Mouse (Mus musculus) hindbrain, embryonic 16.5 days (tissue): ENCODE measurements around the gene Hif1an. TPM values are rescaled to one million over a fixed set of nuclear protein-coding genes. Genes with fewer than 3 reads are reported as not detected.

Source experiments
- ATAC-seq: fragments of 200-750 bp; cut with Nextera tagmentation; 2 replicates; pipeline ENCODE4 v1.8.0; 2017; ENCODE audit warnings: moderate TSS enrichment, moderate library complexity
- H3K27ac ChIP-seq: fragments of 300-500 bp; sonication (generic); 2 replicates; pipeline ENCODE4 v1.5.1; 2014; ENCODE audit warnings: low read depth, mild to moderate bottlenecking, control low read depth, low read length, moderate library complexity
- H3K27me3 ChIP-seq: fragments of 300-500 bp; sonication (generic); replicated peaks from 2 replicates; pipeline ENCODE4 v1.6.1; 2014; ENCODE audit warnings: low read length; ENCODE audit not compliant: control insufficient read depth, insufficient read depth
- H3K36me3 ChIP-seq: fragments of 300-500 bp; sonication (generic); 2 replicates; pipeline ENCODE4 v1.6.1; 2014; ENCODE audit warnings: mild to moderate bottlenecking, low read length, moderate library complexity, mixed read lengths; ENCODE audit not compliant: control insufficient read depth, insufficient read depth
- H3K4me1 ChIP-seq: fragments of 300-500 bp; sonication (generic); 2 replicates; pipeline ENCODE4 v1.6.1; 2014; ENCODE audit warnings: low read depth, low read length; ENCODE audit not compliant: control insufficient read depth, insufficient read depth
- H3K4me2 ChIP-seq: fragments of 300-500 bp; sonication (generic); 2 replicates; pipeline ENCODE4 v1.6.1; 2014; ENCODE audit warnings: mild to moderate bottlenecking, low read length, control low read depth, moderate library complexity
- H3K4me3 ChIP-seq: fragments of 300-500 bp; sonication (generic); 2 replicates; pipeline ENCODE4 v1.5.1; 2014; ENCODE audit warnings: mild to moderate bottlenecking, low read length, control low read depth, moderate library complexity
- H3K9ac ChIP-seq: fragments of 300-500 bp; sonication (generic); 2 replicates; pipeline ENCODE4 v1.6.1; 2014; ENCODE audit warnings: low read depth, mild to moderate bottlenecking, control low read depth, low read length, moderate library complexity
- H3K9me3 ChIP-seq: fragments of 300-500 bp; sonication (generic); 2 replicates; pipeline ENCODE4 v1.6.1; 2014; ENCODE audit warnings: mild to moderate bottlenecking, low read length, moderate library complexity; ENCODE audit not compliant: control insufficient read depth
- WGBS: fragments of 180-500 bp; shearing (Covaris S2); extraction: QIAGEN DNeasy Blood & Tissue Kit; methylation state at CpG from one replicate; pipeline ENCODE4 v1.1.7; 2014; 5-methylcytosine and 5-hydroxymethylcytosine counted together
- polyA plus RNA-seq: library from polyadenylated mRNA; unstranded; fragments of >200 nt; fragmentation: Nextera tagmentation; extraction: Ambion mirVana; gene quantifications from 2 replicates; pipeline ENCODE4 v1.2.1, GENCODE M21; 2015

Hif1an gene
- 21.9 and 25.1 TPM in 2 replicates for polyA plus RNA-seq

DNA sequence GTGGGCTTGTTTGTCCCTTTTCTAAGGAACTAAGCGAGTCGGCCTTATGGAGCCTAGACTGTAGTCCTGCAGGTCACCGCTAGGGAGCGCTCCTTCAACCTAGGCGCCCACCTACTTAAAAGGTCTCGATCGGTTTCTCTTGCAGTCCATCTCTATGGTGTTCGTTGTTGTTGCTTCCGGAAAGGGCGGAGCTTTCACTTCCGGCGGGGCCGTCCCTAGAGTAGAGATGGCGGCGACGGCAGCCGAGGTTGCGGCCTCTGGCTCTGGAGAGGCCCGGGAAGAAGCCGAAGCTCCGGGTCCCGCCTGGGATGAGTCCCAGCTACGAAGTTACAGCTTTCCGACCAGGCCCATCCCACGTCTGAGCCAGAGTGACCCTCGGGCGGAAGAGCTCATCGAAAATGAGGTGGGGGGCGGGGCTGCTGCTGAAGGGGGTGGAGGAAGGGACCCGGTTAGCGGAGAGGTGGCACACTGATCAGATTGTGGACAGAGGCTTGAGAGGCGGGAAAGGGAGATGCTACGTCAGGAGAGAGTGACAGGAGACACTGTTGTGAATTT, at the start of gene Hif1an:
TSS of gene Hif1an (plus strand) at position 199 of the 555 bp plus-strand sequence.
- H3K9me3 ChIP-seq, result no peaks in the 10 kb centered on the region
- H3K27me3 ChIP-seq, result no peaks in the 10 kb centered on the region; the same call in 1 of the 2 replicates
- peaks cover 13% of the 10 kb centered on the region for H3K36me3 ChIP-seq
- peak within 1 kb of the TSS; percentile 75 for H3K27ac ChIP-seq
- under 1% methylated on average over 33 of the region's 33 CpGs for WGBS
- peak within 1 kb of the TSS; percentile 73 for H3K4me3 ChIP-seq
- peaks cover 16% of the 10 kb centered on the region for H3K4me1 ChIP-seq
- peak within 1 kb of the TSS; percentile 73 for H3K9ac ChIP-seq
- peak; percentile 98 for ATAC-seq
- peak within 1 kb of the TSS; percentile 88 for H3K4me2 ChIP-seq

DNA sequence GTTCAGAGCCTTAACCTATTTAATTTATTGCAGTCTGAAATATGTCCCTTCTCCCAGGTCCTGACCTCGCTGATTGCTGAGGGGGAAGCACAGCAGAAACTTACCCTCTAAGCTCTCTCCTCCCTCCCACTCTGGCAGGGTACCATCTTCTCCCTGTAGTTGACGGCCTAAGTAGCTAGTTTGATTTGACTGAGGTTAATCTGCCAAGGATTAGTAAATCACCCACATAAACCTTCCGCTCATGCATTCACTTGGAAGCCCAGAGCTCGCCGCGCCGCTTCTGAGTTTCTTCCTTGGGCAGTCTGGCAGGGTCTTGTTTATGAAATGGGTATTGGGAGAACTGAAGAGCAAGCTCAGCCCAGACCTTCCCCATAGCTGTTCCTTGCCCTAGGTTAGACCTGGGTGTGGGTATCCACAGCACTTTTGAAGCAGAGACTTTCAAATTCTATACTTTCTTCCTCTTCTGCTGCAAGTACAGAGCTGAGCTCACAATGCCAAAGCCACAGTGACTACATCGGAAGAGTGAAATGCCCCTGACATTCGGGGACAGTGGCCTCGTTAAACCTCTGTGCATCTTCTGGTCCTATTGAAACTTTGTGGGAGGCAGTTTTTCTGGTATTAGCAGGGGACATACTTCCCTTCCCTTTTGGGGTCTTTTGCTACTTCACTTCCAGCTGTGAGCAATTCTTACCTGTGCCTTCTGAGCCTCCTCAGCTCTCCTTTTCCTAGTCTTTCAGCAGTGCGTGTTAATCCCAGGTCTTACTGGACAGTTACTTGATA, 49.4 kb upstream of the Hif1an start:
- H3K27me3 ChIP-seq, result peaks cover 57% of the 10 kb centered on the region
- H3K9me3 ChIP-seq, result no peaks in the 10 kb centered on the region
- H3K4me1 ChIP-seq, result peaks cover 20% of the 10 kb centered on the region
- H3K4me3 ChIP-seq, result no peak overlapping the region
- H3K4me2 ChIP-seq, result no peak overlapping the region
- no peak overlapping the region for H3K27ac ChIP-seq
- H3K36me3 ChIP-seq, result no peaks in the 10 kb centered on the region
- no peak overlapping the region for H3K9ac ChIP-seq
- WGBS, result 17% methylated on average over 11 of the region's 11 CpGs
- ATAC-seq, result no peak

DNA sequence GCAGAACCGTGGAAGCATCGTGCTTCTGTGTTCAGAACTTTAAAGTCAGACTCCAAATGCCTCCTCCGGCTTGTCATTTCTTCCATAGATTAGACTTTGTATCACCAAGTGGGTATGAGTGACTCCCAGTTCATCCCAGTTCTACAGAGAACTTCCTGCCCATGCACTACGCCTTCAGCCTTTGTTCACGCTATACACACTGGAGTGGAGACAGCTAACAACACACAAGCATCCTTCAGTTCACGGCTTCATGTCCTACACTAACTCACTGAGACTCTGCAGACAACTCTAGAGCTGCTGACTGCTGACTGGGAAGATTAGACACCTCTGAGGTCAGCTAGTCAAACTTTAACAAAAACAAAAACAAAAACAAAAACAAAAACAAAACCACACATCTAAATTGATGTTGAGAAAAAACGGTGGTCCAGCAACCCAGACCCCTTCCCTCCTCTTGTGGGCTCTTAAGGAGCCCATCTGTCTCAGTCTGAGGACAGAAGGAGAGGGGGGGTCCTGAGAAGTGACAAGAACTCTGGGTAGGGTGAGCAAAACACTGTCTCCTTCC, 48.6 kb upstream of the Hif1an start:
- H3K9ac ChIP-seq, result no peak overlapping the region
- no peaks in the 10 kb centered on the region for H3K9me3 ChIP-seq
- peaks cover 20% of the 10 kb centered on the region for H3K4me1 ChIP-seq
- no peaks in the 10 kb centered on the region for H3K36me3 ChIP-seq
- no peak for ATAC-seq
- H3K4me2 ChIP-seq, result no peak overlapping the region
- peaks cover 63% of the 10 kb centered on the region for H3K27me3 ChIP-seq
- H3K27ac ChIP-seq, result no peak overlapping the region
- H3K4me3 ChIP-seq, result no peak overlapping the region
- WGBS, result 12% methylated on average over 7 of the region's 7 CpGs

DNA sequence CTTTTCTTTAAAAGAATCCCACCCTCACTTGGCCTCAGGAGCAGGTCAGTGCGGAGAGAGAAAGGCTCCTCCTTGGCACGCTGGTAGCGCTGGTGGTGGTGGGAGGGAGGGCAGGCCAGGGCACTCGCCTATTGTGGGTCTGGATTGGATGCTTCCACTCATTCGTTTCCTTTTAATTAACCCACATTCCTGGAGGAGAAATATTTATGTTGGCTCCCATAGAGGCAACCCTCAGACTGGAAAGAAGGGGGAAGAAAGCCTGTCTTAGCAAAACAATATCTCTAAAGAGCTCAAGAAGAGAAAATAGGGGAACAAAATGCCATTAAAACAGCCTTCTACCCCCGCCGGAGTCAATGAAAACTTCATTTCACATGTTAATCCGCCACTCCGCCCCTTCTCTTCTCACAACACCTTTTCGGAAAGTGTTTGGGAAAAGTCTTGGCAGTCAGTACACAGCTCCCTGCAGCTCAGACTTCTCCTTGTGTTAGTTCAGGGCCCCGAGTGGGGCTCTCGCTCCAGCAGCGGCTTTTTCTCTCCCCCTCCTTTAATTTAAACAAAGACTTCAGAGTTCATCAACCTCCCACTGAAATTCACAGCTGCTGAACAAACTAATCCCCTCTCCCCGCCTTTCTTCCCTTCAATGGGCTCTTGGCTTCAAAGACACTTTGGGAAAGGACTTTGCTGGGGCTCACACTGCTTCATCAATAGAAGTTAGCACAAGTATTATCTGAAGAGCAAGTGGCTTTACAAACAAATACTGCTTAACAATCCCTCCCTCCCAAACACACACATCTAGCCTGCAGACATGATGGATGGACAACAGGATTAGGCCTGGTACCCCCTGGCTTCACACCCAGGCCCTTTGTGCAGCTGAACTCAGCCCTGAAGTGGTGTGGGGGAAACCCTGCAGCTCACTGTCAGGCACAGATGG, 47.9 kb upstream of the Hif1an start:
- 9% methylated on average over 14 of the region's 14 CpGs for WGBS
- Histone ChIP-seq H3K9me3 (no peaks in the 10 kb centered on the region), H3K27ac (no peak overlapping the region), H3K4me3 (no peak overlapping the region), H3K4me2 (no peak overlapping the region), H3K27me3 (peaks cover 65% of the 10 kb centered on the region), H3K9ac (no peak overlapping the region), H3K36me3 (no peaks in the 10 kb centered on the region), H3K4me1 (peaks cover 20% of the 10 kb centered on the region)
- ATAC-seq, result peak; percentile 65

DNA sequence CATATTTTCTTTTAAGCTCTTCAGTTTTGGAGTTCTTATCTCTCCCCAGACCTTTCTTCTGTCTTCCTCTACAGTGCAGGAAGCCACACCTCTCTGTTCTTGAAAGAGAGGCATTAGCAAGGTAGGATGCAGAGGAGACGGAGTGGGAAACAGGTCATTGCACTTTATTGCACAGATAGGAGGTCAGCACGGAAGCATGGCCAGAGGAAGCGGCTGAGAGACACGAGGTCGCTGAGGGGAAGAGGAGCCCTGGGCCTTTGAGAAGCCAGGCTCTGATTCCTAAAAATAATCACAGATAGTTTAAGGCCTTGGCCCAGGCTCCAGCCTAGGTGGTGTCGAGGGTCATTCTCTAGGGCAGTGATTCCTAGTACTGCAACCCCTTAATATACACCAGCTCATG, 46.9 kb upstream of the Hif1an start:
- no peaks in the 10 kb centered on the region for H3K36me3 ChIP-seq
- ATAC-seq, result no peak
- H3K9ac ChIP-seq, result no peak overlapping the region
- no peak overlapping the region for H3K27ac ChIP-seq
- peaks cover 56% of the 10 kb centered on the region for H3K27me3 ChIP-seq
- H3K9me3 ChIP-seq, result no peaks in the 10 kb centered on the region
- no peak overlapping the region for H3K4me3 ChIP-seq
- H3K4me2 ChIP-seq, result no peak overlapping the region
- WGBS, result 44% methylated on average over 6 of the region's 6 CpGs
- peaks cover 20% of the 10 kb centered on the region for H3K4me1 ChIP-seq

DNA sequence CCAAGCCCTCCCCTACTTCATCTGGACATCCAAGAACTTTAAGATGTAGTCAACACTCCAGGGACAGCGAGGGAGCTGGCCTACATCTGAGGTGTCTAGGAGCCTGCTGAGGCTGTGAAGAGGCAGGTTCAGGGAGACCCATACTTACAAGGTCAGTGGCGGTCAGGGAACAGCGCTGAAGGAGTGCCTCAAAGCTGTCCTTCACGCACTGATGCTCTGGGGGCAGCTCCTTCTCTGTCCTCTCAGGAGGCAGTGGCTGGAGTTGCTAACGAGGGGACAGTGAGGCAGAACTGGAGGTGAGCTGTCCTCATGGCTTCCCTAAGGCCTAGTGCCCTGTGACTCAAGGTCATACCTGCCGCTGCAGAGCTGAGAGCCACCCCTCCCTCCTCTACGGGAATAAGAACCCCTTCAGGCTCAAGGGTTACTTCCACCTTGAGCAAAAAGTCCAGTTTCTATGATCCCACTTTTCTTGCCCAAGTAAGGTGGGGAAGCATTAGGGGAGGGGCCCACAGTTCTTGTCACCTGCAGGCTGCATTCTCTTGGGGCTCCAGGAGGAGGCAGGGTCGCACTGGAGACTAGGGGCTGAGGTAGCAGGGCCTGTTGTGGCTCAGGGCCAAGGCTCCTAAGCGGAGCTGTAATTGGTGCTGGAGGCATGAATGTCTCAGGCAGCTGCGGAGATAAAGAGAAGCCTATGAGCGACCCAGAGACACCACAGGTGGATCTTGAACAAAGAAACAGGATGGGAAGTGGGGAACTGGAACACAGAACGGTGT, 44.5 kb upstream of the Hif1an start:
- Histone ChIP-seq H3K27me3 (peaks cover 35% of the 10 kb centered on the region), H3K4me3 (no peak overlapping the region), H3K4me2 (no peak overlapping the region), H3K9me3 (no peaks in the 10 kb centered on the region), H3K36me3 (no peaks in the 10 kb centered on the region), H3K27ac (no peak overlapping the region), H3K4me1 (peaks cover 6% of the 10 kb centered on the region; the same call in 1 of the 2 replicates), H3K9ac (no peak overlapping the region)
- WGBS, result 43% methylated on average over 12 of the region's 12 CpGs
- no peak for ATAC-seq

DNA sequence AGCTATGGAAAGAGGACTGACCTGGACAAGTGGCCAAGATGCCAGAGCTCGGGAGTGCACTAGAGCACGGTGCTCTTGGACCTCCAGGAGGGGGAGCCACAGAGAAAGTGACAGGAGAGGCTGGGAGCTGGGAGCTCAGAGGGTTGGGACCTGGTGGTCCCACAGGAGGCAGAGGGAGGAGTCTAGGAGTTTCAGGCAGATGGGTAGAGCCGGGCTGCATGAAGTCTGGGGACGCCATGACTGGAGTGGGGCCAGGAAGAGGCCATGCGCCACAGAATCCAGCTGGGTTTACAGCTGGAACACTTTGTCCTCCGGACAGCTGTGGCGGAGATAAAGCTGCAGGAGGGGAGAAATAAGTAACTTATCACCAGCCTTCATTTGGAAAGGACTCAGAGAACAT, 43.5 kb upstream of the Hif1an start:
- Histone ChIP-seq H3K27ac (no peak overlapping the region), H3K27me3 (peaks cover 27% of the 10 kb centered on the region), H3K4me3 (no peak overlapping the region), H3K9ac (no peak overlapping the region), H3K9me3 (no peaks in the 10 kb centered on the region), H3K4me2 (no peak overlapping the region), H3K36me3 (no peaks in the 10 kb centered on the region), H3K4me1 (peaks cover 6% of the 10 kb centered on the region; the same call in 1 of the 2 replicates)
- no peak for ATAC-seq
- 20% methylated on average over 7 of the region's 7 CpGs for WGBS

DNA sequence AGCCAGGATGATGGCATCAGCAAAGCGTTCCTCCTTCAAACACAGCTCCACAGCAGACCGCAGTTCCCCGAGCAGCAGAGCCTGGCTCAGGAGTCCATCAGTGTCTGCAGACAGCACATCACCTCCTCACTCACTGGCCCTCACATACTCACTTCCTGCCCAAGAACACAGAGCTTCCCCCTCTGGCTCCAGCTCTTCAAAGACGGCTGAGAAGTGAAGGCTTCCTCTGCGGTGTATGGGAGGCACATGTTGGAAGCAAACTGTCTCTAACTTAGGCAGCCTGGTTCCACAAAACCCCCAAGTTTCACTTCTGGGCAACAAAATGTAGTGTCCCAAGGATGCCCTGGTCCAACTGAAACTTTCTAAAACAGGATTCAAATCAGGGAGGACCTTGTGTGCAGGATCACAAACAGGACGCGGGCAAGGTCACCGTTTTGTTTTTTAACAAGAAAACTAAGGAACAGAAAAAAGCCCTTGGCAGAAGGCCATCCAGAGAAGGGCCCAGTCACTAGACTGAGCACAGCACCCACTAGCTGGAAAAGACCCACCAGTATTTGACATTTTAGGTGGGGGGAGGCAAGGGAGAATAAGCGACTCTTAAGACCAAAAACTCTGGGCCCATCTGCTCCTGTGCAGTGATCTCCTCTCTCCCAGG, 37.0 kb upstream of the Hif1an start:
- 88% methylated on average over 9 of the region's 9 CpGs for WGBS
- no peak overlapping the region for H3K4me3 ChIP-seq
- no peaks in the 10 kb centered on the region for H3K9me3 ChIP-seq
- H3K9ac ChIP-seq, result no peak overlapping the region
- H3K27me3 ChIP-seq, result no peaks in the 10 kb centered on the region
- no peak overlapping the region for H3K27ac ChIP-seq
- ATAC-seq, result no peak
- no peaks in the 10 kb centered on the region for H3K4me1 ChIP-seq
- H3K4me2 ChIP-seq, result no peak overlapping the region
- H3K36me3 ChIP-seq, result no peaks in the 10 kb centered on the region
